Mouse (Mus musculus) megakaryocyte, embryonic 14.5 days (primary cell): ENCODE measurements around the gene Mrpl49. TPM values are rescaled to one million over a fixed set of nuclear protein-coding genes. Genes with fewer than 3 reads are reported as not detected.
A peak's percentile ranks its signal among the peaks of the same experiment; 100 is the strongest.
"Not testable (repeated sequence)": the region's sequence is repeated elsewhere in the genome, so short reads cannot be mapped to it uniquely, and the experiment has no call there.

Source experiments
- H3K27me3 ChIP-seq: replicated peaks from 2 replicates; pipeline ENCODE3; 2012; ENCODE audit warnings: inconsistent platforms
- H3K36me3 ChIP-seq: replicated peaks from 2 replicates; pipeline ENCODE3; 2012; ENCODE audit warnings: low read length, inconsistent platforms, mixed read lengths
- H3K4me1 ChIP-seq: 2 replicates; pipeline ENCODE4 v1.6.1; 2012; ENCODE audit warnings: inconsistent platforms
- H3K4me3 ChIP-seq: replicated peaks from 2 replicates; pipeline ENCODE3; 2012; ENCODE audit warnings: moderate library complexity, mild to moderate bottlenecking, inconsistent platforms
- H3K9me3 ChIP-seq: 2 replicates; pipeline ENCODE4 v1.6.1; 2012; ENCODE audit warnings: inconsistent platforms
- FLI1 ChIP-seq: IDR thresholded peaks from 2 replicates; pipeline ENCODE4 v1.6.1; 2012; ENCODE audit warnings: low read length, inconsistent platforms, mixed read lengths
- GATA1 ChIP-seq: IDR thresholded peaks from 3 replicates; pipeline ENCODE4 v1.6.1; 2012; ENCODE audit warnings: mixed read lengths, low read length, inconsistent platforms, borderline replicate concordance
- polyA plus RNA-seq: library from polyadenylated mRNA; stranded (reverse); fragments of >175 nt; gene quantifications from 2 replicates; pipeline ENCODE4 v1.2.3, GENCODE M21; 2012; ENCODE audit warnings: low replicate concordance; ENCODE audit not compliant: insufficient read depth

Mrpl49 gene
- polyA plus RNA-seq, 1 experiment: 19.0 TPM

GRCm38 (mm10) chr19:6056696-6057095, 889 bp downstream of the Mrpl49 start:
- peaks cover 67% of the 10 kb centered on the region for H3K4me1 ChIP-seq
- H3K9me3 ChIP-seq: no peaks in the 10 kb centered on the region
- TF ChIP-seq FLI1: no peak
- no peak for TF ChIP-seq GATA1
- H3K27me3 ChIP-seq: no peaks in the 10 kb centered on the region
- H3K36me3 ChIP-seq: peaks cover 54% of the 10 kb centered on the region
- H3K4me3 ChIP-seq: peak overlapping the region; percentile 100

GRCm38 (mm10) chr19:6054296-6054695, 3.3 kb downstream of the Mrpl49 start:
- H3K36me3 ChIP-seq: peaks cover 77% of the 10 kb centered on the region
- H3K4me3 ChIP-seq: no peak overlapping the region
- H3K4me1 ChIP-seq: peaks cover 83% of the 10 kb centered on the region
- no peak for TF ChIP-seq GATA1
- TF ChIP-seq FLI1: no peak
- H3K27me3 ChIP-seq: no peaks in the 10 kb centered on the region
- H3K9me3 ChIP-seq: no peaks in the 10 kb centered on the region

- Histone ChIP-seq H3K36me3 (peaks cover 84% of the 10 kb centered on the region), H3K4me1 (peaks cover 92% of the 10 kb centered on the region), H3K9me3 (no peaks in the 10 kb centered on the region), H3K4me3 (no peak overlapping the region), H3K27me3 (no peaks in the 10 kb centered on the region)
- no peak for TF ChIP-seq GATA1
- TF ChIP-seq FLI1: no peak
These were observed 5.1 kb downstream of the Mrpl49 start for GRCm38 (mm10) chr19:6052516-6052915.

GRCm38 (mm10) chr19:6048681-6049410, 8.7 kb downstream of the Mrpl49 start:
- H3K36me3 ChIP-seq: peaks cover 61% of the 10 kb centered on the region
- H3K4me1 ChIP-seq: peaks cover 76% of the 10 kb centered on the region
- no peaks in the 10 kb centered on the region for H3K27me3 ChIP-seq
- TF ChIP-seq GATA1 (no peak), FLI1 (no peak)
- H3K4me3 ChIP-seq: peak overlapping the region; percentile 97
- H3K9me3 ChIP-seq: no peaks in the 10 kb centered on the region

GRCm38 (mm10) chr19:6047899-6048166, 9.8 kb downstream of the Mrpl49 start:
- Histone ChIP-seq H3K4me1 (peaks cover 67% of the 10 kb centered on the region), H3K4me3 (peak overlapping the region; percentile 97), H3K9me3 (no peaks in the 10 kb centered on the region), H3K36me3 (peaks cover 51% of the 10 kb centered on the region), H3K27me3 (no peaks in the 10 kb centered on the region)
- TF ChIP-seq GATA1: no peak
- no peak for TF ChIP-seq FLI1

- Histone ChIP-seq H3K4me1 (peaks cover 63% of the 10 kb centered on the region), H3K9me3 (no peaks in the 10 kb centered on the region), H3K36me3 (peaks cover 46% of the 10 kb centered on the region), H3K4me3 (peak overlapping the region; percentile 97), H3K27me3 (no peaks in the 10 kb centered on the region)
- TF ChIP-seq GATA1: no peak
- no peak for TF ChIP-seq FLI1
These were observed 10.3 kb downstream of the Mrpl49 start for GRCm38 (mm10) chr19:6047154-6047898.

GRCm38 (mm10) chr19:6046294-6047153, 11.1 kb downstream of the Mrpl49 start, which contains the start of gene Syvn1:
Gene Syvn1 (plus strand): TSS chr19:6046576.
- Histone ChIP-seq H3K9me3 (no peaks in the 10 kb centered on the region), H3K4me3 (peak within 1 kb of the TSS; percentile 97), H3K36me3 (peaks cover 38% of the 10 kb centered on the region), H3K4me1 (peaks cover 60% of the 10 kb centered on the region), H3K27me3 (no peaks in the 10 kb centered on the region)
- TF ChIP-seq GATA1 (no peak), FLI1 (0 out of 2 replicates have a peak, but pooled peaks have one; percentile 46)

- H3K9me3 ChIP-seq: no peaks in the 10 kb centered on the region
- H3K4me1 ChIP-seq: peaks cover 52% of the 10 kb centered on the region
- H3K4me3 ChIP-seq: peak overlapping the region; percentile 97
- H3K27me3 ChIP-seq: no peaks in the 10 kb centered on the region
- peaks cover 29% of the 10 kb centered on the region for H3K36me3 ChIP-seq
- TF ChIP-seq GATA1: no peak
- no peak for TF ChIP-seq FLI1
These were observed 12.0 kb downstream of the Mrpl49 start for GRCm38 (mm10) chr19:6045366-6046293.

- Histone ChIP-seq H3K36me3 (peaks cover 14% of the 10 kb centered on the region), H3K4me1 (peaks cover 36% of the 10 kb centered on the region)
- H3K27me3 ChIP-seq, H3K4me3 ChIP-seq, H3K9me3 ChIP-seq: not testable (repeated sequence)
These were observed 13.5 kb downstream of the Mrpl49 start for GRCm38 (mm10) chr19:6044102-6044501.
